Mouse (Mus musculus) lung, embryonic 16.5 days (tissue): ENCODE measurements around the gene Tlcd1. TPM values are rescaled to one million over a fixed set of nuclear protein-coding genes. Genes with fewer than 3 reads are reported as not detected.
A peak's percentile ranks its signal among the peaks of the same experiment; 100 is the strongest.
"Not testable (repeated sequence)": the region's sequence is repeated elsewhere in the genome, so short reads cannot be mapped to it uniquely, and the experiment has no call there.

Source experiments
- ATAC-seq: fragments of 200-750 bp; cut with Nextera tagmentation; 2 replicates; pipeline ENCODE4 v1.8.0; 2017; ENCODE audit warnings: low read depth, mild to moderate bottlenecking, moderate library complexity
- H3K27ac ChIP-seq: fragments of 300-500 bp; sonication (generic); 2 replicates; pipeline ENCODE4 v1.5.1; 2014; ENCODE audit warnings: mild to moderate bottlenecking, control low read depth, low read length
- H3K27me3 ChIP-seq: fragments of 300-500 bp; sonication (generic); 2 replicates; pipeline ENCODE4 v1.6.1; 2014; ENCODE audit warnings: low read depth, low read length, mixed read lengths; ENCODE audit not compliant: control insufficient read depth, insufficient read depth
- H3K36me3 ChIP-seq: fragments of 300-500 bp; sonication (generic); 2 replicates; pipeline ENCODE4 v1.6.1; 2014; ENCODE audit warnings: low read length; ENCODE audit not compliant: control insufficient read depth, insufficient read depth
- H3K4me1 ChIP-seq: fragments of 300-500 bp; sonication (generic); replicated peaks from 2 replicates; pipeline ENCODE4 v1.6.1; 2014; ENCODE audit warnings: low read length, mixed read lengths; ENCODE audit not compliant: control insufficient read depth, insufficient read depth
- H3K4me2 ChIP-seq: fragments of 300-500 bp; sonication (generic); 2 replicates; pipeline ENCODE4 v1.6.1; 2014; ENCODE audit warnings: low read depth, low read length, control low read depth
- H3K4me3 ChIP-seq: fragments of 300-500 bp; sonication (generic); 2 replicates; pipeline ENCODE4 v1.5.1; 2014; ENCODE audit warnings: mild to moderate bottlenecking, low read length, control low read depth
- H3K9ac ChIP-seq: fragments of 300-500 bp; sonication (generic); 2 replicates; pipeline ENCODE4 v1.6.1; 2014; ENCODE audit warnings: low read length, control low read depth
- H3K9me3 ChIP-seq: fragments of 300-500 bp; sonication (generic); 2 replicates; pipeline ENCODE4 v1.6.1; 2016; ENCODE audit warnings: low read length; ENCODE audit not compliant: control insufficient read depth
- WGBS: fragments of 180-500 bp; shearing (Covaris S2); extraction: QIAGEN DNeasy Blood & Tissue Kit; methylation state at CpG from one replicate; pipeline ENCODE4 v1.1.7; 2014; 5-methylcytosine and 5-hydroxymethylcytosine counted together
- polyA plus RNA-seq: library from polyadenylated mRNA; unstranded; fragments of >200 nt; fragmentation: Nextera tagmentation; extraction: Ambion mirVana; gene quantifications from 2 replicates; pipeline ENCODE4 v1.2.1, GENCODE M21; 2015

Gene Tlcd1
- 24.4 and 25.9 TPM in 2 replicates for polyA plus RNA-seq

GRCm38 (mm10) chr11:78176402-78176862 is at the start of gene Tlcd1, which contains the start of gene Nek8:
Tlcd1 (plus strand) TSS chr11:78176711.
Nek8 (minus strand) TSS chr11:78176675.
- WGBS, result under 1% methylated on average over 32 of the region's 32 CpGs
- Histone ChIP-seq H3K9me3 (no peaks in the 10 kb centered on the region), H3K27ac (peak within 1 kb of the TSS; percentile 98), H3K4me2 (peak within 1 kb of the TSS; percentile 78), H3K27me3 (no peaks in the 10 kb centered on the region), H3K36me3 (peaks cover 14% of the 10 kb centered on the region), H3K9ac (peak within 1 kb of the TSS; percentile 66), H3K4me1 (peaks cover 30% of the 10 kb centered on the region), H3K4me3 (peak within 1 kb of the TSS; percentile 78)
- ATAC-seq, result peak; percentile 64

- 68% methylated on average over 4 of the region's 4 CpGs for WGBS
- no peaks in the 10 kb centered on the region for H3K27me3 ChIP-seq
- no peaks in the 10 kb centered on the region for H3K4me1 ChIP-seq
- H3K36me3 ChIP-seq, result no peaks in the 10 kb centered on the region
- no peaks in the 10 kb centered on the region for H3K9me3 ChIP-seq
- no peak overlapping the region for H3K27ac ChIP-seq
- ATAC-seq, result no peak
- H3K9ac ChIP-seq, result no peak overlapping the region
- H3K4me2 ChIP-seq, result no peak overlapping the region
- H3K4me3 ChIP-seq, result no peak overlapping the region
These were observed 49.8 kb upstream of the Tlcd1 start for GRCm38 (mm10) chr11:78126739-78127138.

- no peaks in the 10 kb centered on the region for H3K36me3 ChIP-seq
- 76% methylated on average over 8 of the region's 8 CpGs for WGBS
- no peak for ATAC-seq
These were observed 47.1 kb upstream of the Tlcd1 start for GRCm38 (mm10) chr11:78129458-78129857.

GRCm38 (mm10) chr11:78133915-78134314 is 42.6 kb upstream of the Tlcd1 start:
- H3K4me3 ChIP-seq, result no peak overlapping the region
- no peaks in the 10 kb centered on the region for H3K36me3 ChIP-seq
- no peak for ATAC-seq
- no peak overlapping the region for H3K9ac ChIP-seq
- 95% methylated on average over 6 of the region's 6 CpGs for WGBS
- H3K4me2 ChIP-seq, result no peak overlapping the region
- H3K27me3 ChIP-seq, result no peaks in the 10 kb centered on the region
- peaks cover 5% of the 10 kb centered on the region; the same call in 1 of the 2 replicates for H3K4me1 ChIP-seq
- no peaks in the 10 kb centered on the region for H3K9me3 ChIP-seq
- no peak overlapping the region for H3K27ac ChIP-seq

More at GRCm38 (mm10) chr11:78129458-78129857, 47.1 kb upstream of the Tlcd1 start:
- Histone ChIP-seq H3K27ac (no peak overlapping the region), H3K9ac (no peak overlapping the region), H3K4me3 (no peak overlapping the region), H3K27me3 (no peaks in the 10 kb centered on the region), H3K9me3 (no peaks in the 10 kb centered on the region), H3K4me2 (no peak overlapping the region), H3K4me1 (peaks cover 5% of the 10 kb centered on the region; the same call in 1 of the 2 replicates)

GRCm38 (mm10) chr11:78134344-78134743 is 42.2 kb upstream of the Tlcd1 start:
- Histone ChIP-seq H3K27me3 (no peaks in the 10 kb centered on the region), H3K9ac (no peak overlapping the region), H3K4me1 (peaks cover 5% of the 10 kb centered on the region; the same call in 1 of the 2 replicates), H3K9me3 (no peaks in the 10 kb centered on the region), H3K36me3 (no peaks in the 10 kb centered on the region), H3K4me3 (no peak overlapping the region), H3K4me2 (no peak overlapping the region), H3K27ac (no peak overlapping the region)
- whole genome bisulfite sequencing, result 66% methylated on average over 3 of the region's 3 CpGs
- ATAC-seq, result no peak

GRCm38 (mm10) chr11:78135314-78135713 is 41.2 kb upstream of the Tlcd1 start:
- 74% methylated on average over 7 of the region's 7 CpGs for WGBS
- not testable (repeated sequence) for H3K36me3 ChIP-seq, H3K4me1 ChIP-seq

GRCm38 (mm10) chr11:78136132-78136531 is 40.4 kb upstream of the Tlcd1 start:
- WGBS, result 77% methylated on average over 1 of the region's 1 CpGs
- no peaks in the 10 kb centered on the region for H3K9me3 ChIP-seq
- no peak overlapping the region for H3K4me2 ChIP-seq
- H3K4me1 ChIP-seq, result peaks cover 5% of the 10 kb centered on the region; the same call in 1 of the 2 replicates
- no peaks in the 10 kb centered on the region for H3K27me3 ChIP-seq
- H3K4me3 ChIP-seq, result no peak overlapping the region
- H3K36me3 ChIP-seq, result no peaks in the 10 kb centered on the region
- no peak overlapping the region for H3K9ac ChIP-seq
- no peak overlapping the region for H3K27ac ChIP-seq
- no peak for ATAC-seq

More at GRCm38 (mm10) chr11:78135314-78135713, 41.2 kb upstream of the Tlcd1 start:
- H3K4me3 ChIP-seq, H3K27ac ChIP-seq, H3K27me3 ChIP-seq, H3K9ac ChIP-seq, ATAC-seq, H3K9me3 ChIP-seq, H3K4me2 ChIP-seq: not testable (repeated sequence)

- H3K27me3 ChIP-seq, result no peaks in the 10 kb centered on the region
- H3K27ac ChIP-seq, result no peak overlapping the region
- 82% methylated on average over 4 of the region's 4 CpGs for WGBS
- H3K4me2 ChIP-seq, result no peak overlapping the region
- no peaks in the 10 kb centered on the region for H3K9me3 ChIP-seq
- H3K4me1 ChIP-seq, result peaks cover 5% of the 10 kb centered on the region; the same call in 1 of the 2 replicates
- H3K9ac ChIP-seq, result no peak overlapping the region
- H3K4me3 ChIP-seq, result no peak overlapping the region
- no peak for ATAC-seq
- H3K36me3 ChIP-seq, result no peaks in the 10 kb centered on the region
These were observed 38.9 kb upstream of the Tlcd1 start for GRCm38 (mm10) chr11:78137584-78137983.

GRCm38 (mm10) chr11:78138023-78138422 is 38.5 kb upstream of the Tlcd1 start:
- ATAC-seq, result no peak
- H3K4me3 ChIP-seq, result no peak overlapping the region
- no peak overlapping the region for H3K27ac ChIP-seq
- H3K36me3 ChIP-seq, result no peaks in the 10 kb centered on the region
- 85% methylated on average over 3 of the region's 3 CpGs for WGBS
- peaks cover 2% of the 10 kb centered on the region; the same call in 1 of the 2 replicates for H3K4me1 ChIP-seq
- no peak overlapping the region for H3K4me2 ChIP-seq
- H3K9ac ChIP-seq, result no peak overlapping the region
- H3K9me3 ChIP-seq, result no peaks in the 10 kb centered on the region
- H3K27me3 ChIP-seq, result no peaks in the 10 kb centered on the region
